Mouse (Mus musculus): Measurements from ENCODE around the gene Nrsn2.

The Nrsn2 gene

GRCm38 (mm10) chr2:152376345-152376741 is at the start of gene Nrsn2:
TSS of gene Nrsn2 (minus strand) at chr2:152376638.
- no peak for DNase-seq

DNA sequence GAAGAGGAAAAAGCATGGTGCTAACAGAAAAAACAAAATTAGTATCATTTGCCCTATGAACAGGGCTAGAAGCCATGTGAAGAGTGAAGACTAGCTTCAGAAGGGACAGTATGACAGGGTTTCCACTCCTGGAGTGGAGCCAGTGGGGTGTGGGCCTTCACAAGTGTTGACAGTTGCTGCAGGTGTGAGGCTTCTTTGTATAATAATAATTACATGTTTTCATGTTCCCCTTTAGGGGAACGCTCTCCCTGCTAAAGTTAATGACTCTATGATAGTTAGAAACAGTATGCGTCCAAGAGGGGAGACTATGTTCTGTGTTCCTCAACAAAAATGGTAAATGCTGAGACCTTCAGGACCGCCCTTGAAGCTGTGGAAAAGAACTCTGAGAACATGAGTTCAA is 39.3 kb upstream of the Nrsn2 start:
- no peak for DNase-seq

DNA sequence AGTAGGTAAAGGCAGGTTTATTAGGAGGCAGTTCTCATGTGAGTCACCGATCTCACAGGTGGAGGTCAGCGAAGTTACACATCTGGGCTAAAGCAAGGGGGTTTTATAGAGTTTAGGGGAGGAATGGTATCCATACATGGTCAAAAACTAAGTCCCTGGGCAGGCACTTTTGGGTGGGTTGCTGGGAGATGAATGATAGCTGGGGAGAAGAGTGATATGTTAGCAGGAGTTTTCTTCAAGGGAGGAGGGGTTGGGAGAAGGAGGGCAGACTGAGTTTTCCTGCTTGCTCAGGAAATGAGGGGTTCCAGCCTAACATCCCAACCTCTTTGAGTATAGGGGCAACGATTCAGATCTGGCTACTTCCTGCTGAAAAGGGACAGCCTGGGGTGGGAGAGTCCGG is 38.8 kb upstream of the Nrsn2 start, which contains the start of gene 6820408C15Rik:
6820408C15Rik (plus strand) TSS at position 301 of the 400 bp plus-strand sequence.
- no peak for DNase-seq

GRCm38 (mm10) chr2:152414591-152415165 is 38.2 kb upstream of the Nrsn2 start, which contains the start of gene Zcchc3:
TSS of gene Zcchc3 (minus strand) at chr2:152415027.
- DNase-seq = peak; percentile 92 to 96

DNA sequence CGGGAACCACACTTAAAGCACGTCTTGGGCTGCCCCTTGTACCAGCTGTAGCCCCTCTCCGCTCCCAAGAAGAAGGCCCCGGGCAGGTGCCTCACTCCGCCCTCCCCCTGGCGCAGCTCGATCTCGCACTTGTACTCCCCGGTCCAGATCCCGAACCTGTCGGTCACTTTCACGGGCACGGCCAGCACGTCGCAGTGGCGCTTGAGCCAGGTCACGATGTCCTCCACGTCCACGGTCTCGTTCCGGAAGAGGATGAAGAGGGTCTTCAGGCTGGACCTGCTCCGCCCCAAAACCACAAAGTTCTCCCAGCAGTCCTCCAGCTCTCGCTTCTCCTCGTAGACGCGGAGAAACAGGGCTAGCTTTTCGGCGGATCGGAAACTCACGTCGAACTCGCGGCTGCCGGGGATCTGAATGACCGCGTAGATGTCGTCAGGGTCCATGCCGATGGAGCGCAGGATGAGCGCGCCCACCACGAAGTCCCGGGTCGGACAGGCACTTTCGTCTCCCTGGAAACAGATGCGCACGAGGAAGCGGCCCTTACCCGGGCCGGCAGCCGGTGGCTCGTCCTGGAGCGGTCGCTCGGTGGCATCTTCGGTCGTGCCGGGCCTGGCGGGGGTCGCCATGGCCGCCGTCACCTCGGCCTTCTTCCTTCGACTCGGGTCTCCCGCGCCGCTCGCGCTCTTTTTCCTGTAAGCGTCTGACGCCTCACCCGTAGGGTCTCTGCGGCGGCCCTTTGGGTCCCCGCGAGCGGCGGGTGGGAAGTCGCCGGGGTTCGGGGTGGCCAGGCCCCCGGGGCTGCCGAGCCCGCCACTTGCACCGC is 37.5 kb upstream of the Nrsn2 start:
- DNase-seq = peak; percentile 63 to 73

GRCm38 (mm10) chr2:152413158-152413764 is 36.8 kb upstream of the Nrsn2 start:
- peak; percentile 53 to 68 for DNase-seq

GRCm38 (mm10) chr2:152412526-152413157 is 36.2 kb upstream of the Nrsn2 start:
- DNase-seq = peak; percentile 37 to 53

DNA sequence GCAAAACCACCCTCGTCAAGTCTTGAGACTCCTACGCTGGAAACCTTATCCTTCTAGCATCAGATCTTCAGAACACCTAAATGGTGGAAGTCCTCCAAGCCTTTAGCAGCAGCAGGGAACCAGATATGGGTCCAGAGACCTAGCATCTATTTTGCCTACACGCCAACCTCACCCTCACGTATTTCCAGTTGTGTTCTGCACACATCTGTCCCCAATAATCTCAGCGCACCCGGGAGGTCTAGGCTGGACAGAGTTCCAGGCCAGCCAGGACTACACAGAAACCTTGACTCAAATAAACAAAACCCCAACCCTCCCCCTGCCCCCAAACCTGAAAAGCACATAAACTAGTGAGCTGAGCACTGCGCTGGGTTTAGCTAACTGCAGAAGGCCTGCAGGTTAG is 35.0 kb upstream of the Nrsn2 start:
- peak in 1 of 2 experiments; percentile 47 for DNase-seq

GRCm38 (mm10) chr2:152410971-152411371 is 34.5 kb upstream of the Nrsn2 start:
- DNase-seq = peak; percentile 98

- peak in 1 of 2 experiments; percentile 11 for DNase-seq
These were observed 33.3 kb upstream of the Nrsn2 start for GRCm38 (mm10) chr2:152409781-152410180.

DNA sequence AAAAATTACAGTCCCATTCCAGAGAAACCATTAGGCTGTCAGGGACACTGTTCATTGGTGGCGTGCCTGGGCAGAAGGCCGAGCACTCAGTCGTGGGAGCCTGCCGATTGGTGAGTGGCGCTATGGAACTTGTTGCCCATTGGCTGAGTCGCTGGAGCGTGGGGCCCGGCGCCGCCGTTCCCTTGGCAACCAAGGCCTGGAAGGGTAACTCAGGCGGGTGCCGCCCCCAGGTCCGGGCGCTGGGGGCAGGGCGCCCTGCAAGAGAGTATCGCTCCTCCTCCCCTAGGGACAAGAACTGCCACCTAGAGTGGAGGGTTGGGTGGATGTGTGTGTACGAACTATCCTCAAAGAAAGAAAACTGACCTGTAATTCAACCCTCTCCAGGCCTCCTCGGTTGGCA is 29.7 kb upstream of the Nrsn2 start:
- peak; percentile 97 to 99 for DNase-seq

- no peak for DNase-seq
These were observed 22.7 kb upstream of the Nrsn2 start for GRCm38 (mm10) chr2:152399122-152399542.

DNA sequence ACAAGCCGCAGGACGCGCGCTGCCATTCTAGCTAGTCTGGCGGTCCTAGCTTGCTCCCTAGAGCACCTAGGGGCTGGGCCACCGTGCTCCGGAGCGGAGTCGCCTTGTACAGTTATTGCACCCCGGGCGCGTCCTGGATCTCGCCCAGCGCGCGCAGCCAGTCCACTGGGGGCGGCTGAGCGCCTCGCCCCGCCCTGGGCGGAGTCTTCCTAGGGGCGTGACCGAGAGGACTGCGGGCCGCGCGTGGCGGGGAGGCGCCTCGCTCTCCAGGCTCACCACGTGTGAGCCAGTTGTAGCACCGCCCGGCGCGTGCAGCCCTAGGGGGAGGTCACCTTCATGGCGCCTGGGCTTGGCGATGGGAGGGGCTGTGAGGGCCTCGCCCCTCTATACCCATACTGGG is 22.3 kb upstream of the Nrsn2 start:
- DNase-seq = peak; percentile 96 to 98

- DNase-seq = peak; percentile 100
These were observed 21.4 kb upstream of the Nrsn2 start, which contains the start of gene Sox12 for GRCm38 (mm10) chr2:152397680-152398435. TSS of gene Sox12 (minus strand) at chr2:152398063.

DNA sequence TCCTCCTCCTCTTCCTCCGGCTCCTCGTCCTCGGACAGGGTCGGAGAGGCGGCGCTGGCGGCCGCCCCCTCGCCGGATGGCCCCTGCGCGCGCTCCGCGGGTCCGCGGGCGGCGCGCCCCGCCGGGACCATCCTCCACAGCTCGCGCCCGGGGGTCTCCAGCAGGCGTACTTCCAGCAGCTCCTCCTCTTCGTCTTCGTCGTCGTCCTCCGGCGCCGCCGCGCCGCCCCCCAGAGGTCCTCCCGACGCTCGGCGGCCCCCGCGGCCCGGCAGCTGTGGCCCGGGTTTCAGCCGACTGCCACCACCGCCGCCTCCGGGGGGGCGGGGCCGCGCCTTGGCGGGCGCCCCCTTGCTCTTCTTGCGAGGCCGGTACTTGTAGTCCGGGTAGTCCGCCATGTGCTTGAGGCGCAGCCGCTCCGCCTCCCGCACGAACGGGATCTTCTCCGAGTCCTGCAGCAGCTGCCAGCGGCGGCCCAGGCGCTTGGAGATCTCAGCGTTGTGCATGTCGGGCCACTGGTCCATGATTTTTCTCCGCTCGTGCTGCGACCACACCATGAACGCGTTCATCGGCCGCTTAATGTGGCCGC is 20.7 kb upstream of the Nrsn2 start:
- peak; percentile 84 to 93 for DNase-seq

- DNase-seq = peak; percentile 93 to 96
These were observed 19.9 kb upstream of the Nrsn2 start for GRCm38 (mm10) chr2:152396110-152397003.

DNA sequence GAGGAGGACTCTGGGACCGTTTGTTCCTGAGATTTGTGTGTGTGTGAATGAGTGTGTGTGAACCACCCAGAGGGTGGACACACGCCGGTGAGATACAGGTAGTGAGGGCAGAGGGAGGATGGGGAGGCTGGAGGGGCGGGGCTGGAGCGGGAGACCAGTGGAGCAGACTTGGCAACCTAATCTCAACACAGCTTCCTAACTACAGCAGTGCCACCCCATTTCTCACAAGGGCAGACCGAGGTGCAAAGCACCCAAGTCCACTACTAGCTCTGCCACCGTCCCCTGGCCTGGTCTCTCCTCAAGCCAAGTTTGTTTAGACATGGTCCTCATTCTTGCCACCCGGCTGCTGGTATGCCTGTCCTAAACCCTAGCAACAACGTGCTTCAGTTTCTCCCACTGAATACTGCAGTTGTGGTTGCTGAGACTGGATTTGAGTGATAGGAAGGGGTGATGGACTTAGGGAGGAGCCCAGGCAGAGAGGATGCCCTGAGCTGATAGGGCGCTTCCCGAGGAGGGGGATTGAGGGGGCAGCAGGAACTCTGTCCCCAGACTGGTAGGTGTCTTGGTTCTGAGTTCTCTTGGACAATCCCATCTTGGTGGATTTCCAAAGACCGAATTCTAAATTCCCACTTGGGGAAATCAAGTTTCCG is 19.0 kb upstream of the Nrsn2 start:
- peak in 1 of 2 experiments; percentile 49 for DNase-seq

DNA sequence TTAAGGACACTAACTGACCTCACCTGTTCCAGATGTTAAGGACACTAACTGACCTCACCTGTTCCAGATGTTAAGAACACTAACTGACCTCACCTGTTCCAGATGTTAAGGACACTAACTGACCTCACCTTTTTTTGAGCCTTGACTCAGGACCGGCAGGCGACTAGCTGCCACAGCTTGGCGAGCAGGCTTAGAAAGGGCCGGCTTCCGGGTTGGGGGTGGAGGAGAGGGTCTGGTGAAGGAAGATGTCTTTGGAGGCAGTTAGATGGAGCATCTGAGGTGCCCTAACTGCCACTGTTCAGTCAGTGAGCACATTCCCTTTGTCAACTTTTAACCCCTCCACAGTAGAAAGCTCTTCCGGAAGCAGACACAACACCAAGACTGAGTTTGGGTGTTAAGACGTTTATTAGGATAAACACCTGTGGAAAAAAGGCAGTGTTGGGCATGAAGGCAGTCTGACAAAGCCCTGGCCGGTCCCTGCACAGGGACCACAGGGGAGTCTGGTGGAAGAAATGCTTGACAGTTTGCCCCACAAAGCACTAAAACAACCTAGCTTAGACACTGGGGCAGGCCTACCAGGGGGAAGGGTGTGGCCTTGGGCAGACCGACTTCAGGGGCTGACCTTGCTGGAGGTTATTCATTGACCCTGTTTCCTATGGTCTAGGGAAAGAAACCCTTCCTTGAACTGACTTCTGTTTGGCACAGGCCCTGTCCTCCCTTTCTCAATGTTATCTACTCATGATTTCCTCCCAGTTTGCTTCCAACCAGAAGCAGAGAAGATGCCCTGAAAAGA is 17.0 kb upstream of the Nrsn2 start:
- DNase-seq = peak in 1 of 2 experiments; percentile 25

DNA sequence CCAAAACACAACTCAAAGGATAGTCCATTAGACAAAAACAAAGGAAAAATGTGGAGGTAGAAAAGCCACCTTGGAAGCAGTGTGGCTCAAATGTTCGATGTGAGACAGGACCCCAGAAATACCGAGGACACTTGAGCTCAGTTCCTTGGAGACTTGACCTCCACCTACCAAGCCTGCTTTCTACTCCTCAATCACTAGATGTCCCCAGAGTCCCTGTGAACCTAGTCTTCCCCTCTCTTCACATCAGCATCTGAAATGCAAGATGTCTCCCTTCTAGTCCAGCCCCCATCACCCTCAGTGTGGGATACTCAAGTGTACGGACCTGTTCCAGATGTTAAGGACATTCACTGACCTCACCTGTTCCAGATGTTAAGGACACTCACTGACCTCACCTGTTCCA is 16.3 kb upstream of the Nrsn2 start:
- peak in 1 of 2 experiments; percentile 63 for DNase-seq
